Mouse (Mus musculus) kidney, adult 2 months (tissue): ENCODE measurements around the gene Nr0b2. TPM values are rescaled to one million over a fixed set of nuclear protein-coding genes. Genes with fewer than 3 reads are reported as not detected.

Experiments
- DNase-seq: peaks from one replicate; pipeline ENCODE4 v3.0.0; 2021
- H3K27ac ChIP-seq: fragments of 200-500 bp; 2 replicates; pipeline ENCODE4 v1.5.1; 2012; ENCODE audit warnings: low read depth, low read length, control low read depth, inconsistent platforms; ENCODE audit not compliant: insufficient read depth
- H3K27me3 ChIP-seq: fragments of 200-500 bp; replicated peaks from 2 replicates; pipeline ENCODE4 v1.6.1; 2012; ENCODE audit warnings: mild to moderate bottlenecking, moderate library complexity, low read length, inconsistent platforms; ENCODE audit not compliant: control insufficient read depth, insufficient read depth
- H3K36me3 ChIP-seq: fragments of 200-500 bp; 2 replicates; pipeline ENCODE4 v1.6.1; 2012; ENCODE audit warnings: mild to moderate bottlenecking, moderate library complexity, low read length, inconsistent platforms; ENCODE audit not compliant: control insufficient read depth, insufficient read depth
- H3K4me1 ChIP-seq: fragments of 200-500 bp; 2 replicates; pipeline ENCODE4 v1.6.1; 2011; ENCODE audit warnings: low read length; ENCODE audit not compliant: control insufficient read depth, insufficient read depth
- H3K4me3 ChIP-seq: fragments of 200-500 bp; 2 replicates; pipeline ENCODE4 v1.5.1; 2011; ENCODE audit warnings: mild to moderate bottlenecking, low read depth, low read length, control low read depth; ENCODE audit not compliant: insufficient read depth
- CTCF ChIP-seq: fragments of 200-500 bp; conservative IDR thresholded peaks from 2 replicates; pipeline ENCODE4 v1.5.1; 2011; ENCODE audit warnings: low read depth, mild to moderate bottlenecking, control low read depth, low read length, moderate library complexity, mixed read lengths; ENCODE audit not compliant: insufficient read depth, insufficient read length
- POLR2A ChIP-seq: fragments of 200-500 bp; IDR thresholded peaks from one replicate; pipeline ENCODE4 v1.6.1; 2011; ENCODE audit warnings: low read depth, low read length, control low read depth
- WGBS: fragments of 180-500 bp; shearing (Covaris S2); methylation state at CpG from one replicate; pipeline ENCODE4 v1.1.7; 2018; 5-methylcytosine and 5-hydroxymethylcytosine counted together
- polyA plus RNA-seq: library from polyadenylated mRNA; depleted of rRNA; stranded (reverse); fragments of >200 nt; gene quantifications from 2 replicates; pipeline ENCODE4 v1.2.3, GENCODE M21; 2012

The Nr0b2 gene
- polyA plus RNA-seq, 1 experiment: 6.8 TPM

DNA sequence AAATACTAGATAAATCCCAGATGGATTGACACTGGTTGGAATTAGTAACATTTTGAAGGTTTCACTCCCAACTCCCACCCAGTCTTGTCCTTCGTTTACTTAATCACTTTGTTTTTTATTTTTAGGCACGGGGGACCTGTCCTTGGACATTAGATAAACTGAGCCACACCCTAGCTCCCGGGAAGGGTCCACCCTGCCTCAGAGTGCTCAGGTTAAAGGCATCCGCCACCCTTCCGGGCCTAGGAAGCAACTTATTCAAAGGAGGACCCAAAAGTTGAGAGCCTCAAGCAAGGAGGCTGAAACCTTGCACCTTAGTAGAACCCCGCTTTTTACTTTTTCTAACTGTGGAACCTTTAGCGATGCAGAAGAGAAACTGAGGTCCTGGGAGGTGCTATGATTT lies 45.9 kb downstream of the Nr0b2 start:
- no peak for TF ChIP-seq CTCF
- TF ChIP-seq POLR2A: no peak
- H3K4me3 ChIP-seq: peak overlapping the region; percentile 45
- H3K27ac ChIP-seq: peak overlapping the region; percentile 90
- peaks cover under 1% of the 10 kb centered on the region for H3K36me3 ChIP-seq
- 17% methylated on average over 7 of the region's 7 CpGs for WGBS
- H3K27me3 ChIP-seq: no peaks in the 10 kb centered on the region
- DNase-seq: no peak
- H3K4me1 ChIP-seq: peaks cover 15% of the 10 kb centered on the region; the same call in 1 of the 2 replicates

DNA sequence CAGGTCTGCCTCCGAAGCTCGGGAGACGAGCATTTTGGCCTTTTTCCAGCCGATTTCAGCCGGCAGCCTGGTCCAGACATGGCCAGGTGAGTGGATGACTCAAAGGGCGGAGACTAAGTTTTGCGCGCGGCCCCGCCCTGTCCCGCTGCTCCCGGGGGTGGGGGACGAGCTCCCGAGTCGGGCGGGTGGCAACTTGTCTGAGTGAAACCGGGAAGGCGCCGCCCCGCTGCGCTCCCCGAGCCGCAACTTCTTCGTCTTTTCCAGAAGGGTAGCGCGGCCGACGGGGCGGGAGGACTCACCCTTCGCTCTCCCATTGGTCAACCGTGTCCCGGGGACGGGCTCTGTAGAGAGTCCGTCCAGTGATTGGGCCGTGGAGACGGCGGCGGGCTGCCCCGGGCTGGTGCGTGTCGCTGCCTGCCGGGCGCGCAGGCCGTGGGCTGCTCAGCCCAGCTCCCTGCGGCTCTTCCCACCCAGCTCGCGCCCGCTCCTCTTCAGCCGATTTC lies 46.4 kb downstream of the Nr0b2 start:
- Histone ChIP-seq H3K27me3 (no peaks in the 10 kb centered on the region), H3K36me3 (peaks cover 2% of the 10 kb centered on the region), H3K4me1 (peaks cover 15% of the 10 kb centered on the region; the same call in 1 of the 2 replicates), H3K4me3 (peak overlapping the region; percentile 45), H3K27ac (peak overlapping the region; percentile 90)
- TF ChIP-seq CTCF (no peak), POLR2A (no peak)
- DNase-seq: peak; percentile 98
- under 1% methylated on average over 50 of the region's 50 CpGs for WGBS

- no peak for DNase-seq
- peaks cover 15% of the 10 kb centered on the region; the same call in 1 of the 2 replicates for H3K4me1 ChIP-seq
- TF ChIP-seq CTCF: no peak
- no peak for TF ChIP-seq POLR2A
- H3K27ac ChIP-seq: peak overlapping the region; percentile 24
- H3K4me3 ChIP-seq: peak overlapping the region; percentile 45
- H3K27me3 ChIP-seq: no peaks in the 10 kb centered on the region
- peaks cover 2% of the 10 kb centered on the region for H3K36me3 ChIP-seq
- 8% methylated on average over 9 of the region's 9 CpGs for WGBS
Observed at GRCm38 (mm10) chr4:133600306-133600705, 47.1 kb downstream of the Nr0b2 start.

DNA sequence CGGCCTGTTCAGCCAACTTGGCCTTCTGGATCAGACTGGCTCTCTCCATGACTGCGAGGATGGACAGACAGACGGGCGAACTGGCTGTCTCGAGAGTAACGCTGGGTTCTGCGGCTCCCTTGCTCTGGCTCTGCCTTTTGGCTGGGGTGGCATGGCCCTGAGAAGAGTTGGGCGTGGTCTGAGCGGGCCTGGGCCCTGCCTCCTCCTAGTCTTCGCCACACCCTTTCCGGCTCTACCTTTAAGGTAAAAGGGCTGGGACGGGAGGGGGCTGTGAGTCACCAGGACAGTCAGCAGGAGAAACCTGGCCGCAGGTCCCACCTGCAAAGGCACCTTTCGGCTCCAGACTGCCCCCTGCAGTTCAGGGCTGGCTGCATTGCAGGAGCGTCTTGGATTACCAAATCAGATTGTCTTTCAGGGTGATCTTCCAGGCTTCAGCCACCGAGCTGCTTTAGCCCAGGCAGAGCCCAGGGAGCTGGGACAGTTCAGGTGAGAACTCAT lies 48.6 kb downstream of the Nr0b2 start, which contains the start of gene Sfn:
Gene Sfn (minus strand): TSS at position 448 of the 498 bp plus-strand sequence.
- TF ChIP-seq POLR2A: peak; percentile 15
- TF ChIP-seq CTCF: peak; percentile 73
- Histone ChIP-seq H3K4me1 (peaks cover 15% of the 10 kb centered on the region; the same call in 1 of the 2 replicates), H3K27me3 (no peaks in the 10 kb centered on the region), H3K27ac (peak within 1 kb of the TSS; percentile 37; the same call in 1 of the 2 replicates), H3K36me3 (peaks cover 2% of the 10 kb centered on the region), H3K4me3 (peak within 1 kb of the TSS; percentile 60)
- WGBS: 4% methylated on average over 16 of the region's 16 CpGs
- peak; percentile 75 for DNase-seq

- Histone ChIP-seq H3K27ac (no peak overlapping the region), H3K4me3 (no peak overlapping the region), H3K36me3 (peaks cover 2% of the 10 kb centered on the region), H3K27me3 (no peaks in the 10 kb centered on the region), H3K4me1 (peaks cover 15% of the 10 kb centered on the region; the same call in 1 of the 2 replicates)
- DNase-seq: no peak
- no peak for TF ChIP-seq POLR2A
- no peak for TF ChIP-seq CTCF
- WGBS: 91% methylated on average over 5 of the region's 5 CpGs
Observed at GRCm38 (mm10) chr4:133603056-133603455, 49.9 kb downstream of the Nr0b2 start.

DNA sequence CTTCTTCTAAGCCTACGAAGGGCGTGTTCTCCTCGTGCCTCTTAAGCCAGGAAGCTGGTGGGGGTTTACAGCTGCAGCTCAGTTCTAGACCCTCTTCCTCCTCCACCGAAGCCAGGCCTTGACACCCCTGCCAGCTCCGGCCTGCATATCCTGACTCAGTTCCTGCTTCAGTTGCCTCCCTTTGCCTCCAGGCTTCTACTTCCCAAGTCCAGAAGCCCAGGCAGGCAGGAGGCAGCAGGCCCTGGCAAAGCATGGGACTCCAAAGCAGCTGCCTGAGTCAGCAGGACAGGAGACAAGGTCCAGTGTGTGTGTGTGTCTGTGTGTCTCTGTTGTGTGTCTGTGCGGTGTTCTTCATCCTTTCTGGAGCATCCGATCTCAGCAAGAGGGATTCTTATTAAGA lies 51.0 kb downstream of the Nr0b2 start:
- no peak overlapping the region for H3K4me3 ChIP-seq
- no peak for TF ChIP-seq CTCF
- TF ChIP-seq POLR2A: no peak
- H3K36me3 ChIP-seq: peaks cover 2% of the 10 kb centered on the region
- H3K27ac ChIP-seq: no peak overlapping the region
- H3K27me3 ChIP-seq: no peaks in the 10 kb centered on the region
- peak; percentile 31 for DNase-seq
- peaks cover 9% of the 10 kb centered on the region; the same call in 1 of the 2 replicates for H3K4me1 ChIP-seq
- WGBS: 76% methylated on average over 7 of the region's 7 CpGs

DNA sequence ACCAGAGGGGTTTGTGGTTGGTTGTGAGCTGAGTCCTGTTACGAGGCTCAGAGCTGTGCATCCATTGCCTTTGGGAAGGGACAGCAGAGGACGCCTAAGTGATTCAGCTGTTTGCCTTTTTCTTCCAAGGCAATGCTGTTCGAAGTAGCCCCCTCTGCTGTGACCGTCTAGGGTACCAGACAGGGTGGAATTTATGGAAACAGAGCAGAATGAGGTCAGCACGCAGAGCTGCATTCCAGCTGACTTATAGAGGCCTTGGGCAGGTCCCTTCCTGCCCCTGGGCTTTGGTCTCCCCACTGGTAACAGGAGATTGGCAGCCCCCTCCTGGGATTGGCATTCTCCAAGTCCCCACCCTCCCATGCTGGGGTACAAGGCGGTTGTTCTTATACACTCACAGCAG lies 51.7 kb downstream of the Nr0b2 start:
- Histone ChIP-seq H3K4me1 (peaks cover 8% of the 10 kb centered on the region; the same call in 1 of the 2 replicates), H3K27me3 (no peaks in the 10 kb centered on the region), H3K27ac (no peak overlapping the region), H3K4me3 (no peak overlapping the region), H3K36me3 (peaks cover 2% of the 10 kb centered on the region)
- 72% methylated on average over 6 of the region's 6 CpGs for WGBS
- DNase-seq: no peak
- TF ChIP-seq POLR2A (no peak), CTCF (no peak)
